Mouse (Mus musculus): ENCODE results near the gene Fntb.
"Not testable (repeated sequence)": the region's sequence is repeated elsewhere in the genome, so short reads cannot be mapped to it uniquely, and the experiment has no call there.

Fntb gene

DNA sequence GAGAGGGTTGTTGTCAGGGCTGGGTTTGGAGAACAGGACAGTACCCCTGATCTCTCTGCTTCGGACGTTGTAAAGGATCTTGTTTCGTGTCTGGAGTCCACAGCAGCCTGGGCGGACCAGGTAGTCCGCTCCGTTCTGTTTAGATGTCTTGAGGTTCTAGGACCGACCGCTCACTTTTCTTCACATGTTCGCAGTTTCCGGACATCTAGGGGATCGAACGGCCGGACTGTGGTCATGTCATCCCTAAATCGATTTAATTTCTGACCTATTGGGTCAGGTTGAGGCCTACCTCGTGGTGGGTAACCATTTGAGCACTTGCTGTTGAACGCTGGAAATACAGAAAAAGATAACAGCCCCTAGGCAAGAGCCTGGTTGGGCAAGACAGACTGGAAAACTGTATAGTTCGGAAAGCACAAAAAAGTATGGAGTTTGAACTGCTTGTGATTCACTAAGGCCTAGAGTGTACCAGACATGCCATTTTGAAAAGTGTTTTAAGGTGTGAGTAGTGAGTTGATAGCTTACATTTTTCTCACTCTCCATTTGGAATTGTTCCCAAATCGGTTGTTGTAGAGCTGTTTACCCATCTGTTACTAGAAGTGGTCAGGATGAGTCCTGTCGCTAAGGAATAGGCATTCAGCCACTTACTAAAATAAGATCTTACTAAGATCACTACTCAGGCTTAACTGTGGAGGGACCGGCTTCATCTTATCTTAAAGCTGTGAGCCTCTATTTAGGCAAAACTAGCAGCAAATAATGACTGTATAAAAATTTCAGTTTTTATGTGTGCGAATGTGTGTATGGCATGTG is 72.7 kb downstream of the Fntb start:
- peak; percentile 76 for DNase-seq

DNA sequence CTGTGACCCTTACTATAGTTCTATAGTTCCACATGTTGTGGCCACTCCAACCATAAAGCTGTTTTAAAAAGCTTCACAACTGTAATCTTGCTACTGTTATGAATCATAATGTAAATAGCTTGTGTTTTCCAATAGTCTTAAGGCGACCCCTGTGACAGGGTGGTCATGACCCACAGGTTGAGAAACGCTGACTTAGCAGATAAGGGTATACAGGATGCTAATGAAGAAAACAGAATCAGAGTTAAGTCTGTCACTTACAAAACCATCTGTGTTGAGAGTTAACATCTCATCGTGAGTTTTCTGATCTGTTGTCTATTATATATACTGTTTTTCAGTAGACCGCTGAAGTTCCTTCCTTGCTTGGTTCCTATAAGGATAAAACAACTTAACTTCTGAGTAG is 73.9 kb downstream of the Fntb start:
- DNase-seq, result no peak

DNA sequence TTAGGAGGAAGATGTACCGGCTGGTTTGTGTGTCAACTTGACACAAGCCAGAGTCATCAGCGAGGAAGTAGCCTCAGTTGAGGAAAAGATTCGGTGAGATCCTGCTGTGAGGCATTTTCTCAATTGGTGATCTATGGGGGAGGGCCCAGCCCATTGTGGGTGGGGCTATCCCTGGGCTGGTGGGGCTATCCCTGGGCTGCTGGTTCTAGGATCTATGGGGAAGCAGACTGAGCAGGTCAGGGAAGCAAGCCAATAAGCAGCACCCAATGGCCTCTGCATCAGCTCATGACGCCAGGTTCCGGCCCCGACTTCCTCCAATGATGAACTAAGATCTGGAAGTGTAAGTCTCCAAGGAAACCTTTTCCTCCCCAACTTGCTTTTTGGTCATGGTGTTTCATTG is 74.7 kb downstream of the Fntb start:
- no peak for DNase-seq

DNA sequence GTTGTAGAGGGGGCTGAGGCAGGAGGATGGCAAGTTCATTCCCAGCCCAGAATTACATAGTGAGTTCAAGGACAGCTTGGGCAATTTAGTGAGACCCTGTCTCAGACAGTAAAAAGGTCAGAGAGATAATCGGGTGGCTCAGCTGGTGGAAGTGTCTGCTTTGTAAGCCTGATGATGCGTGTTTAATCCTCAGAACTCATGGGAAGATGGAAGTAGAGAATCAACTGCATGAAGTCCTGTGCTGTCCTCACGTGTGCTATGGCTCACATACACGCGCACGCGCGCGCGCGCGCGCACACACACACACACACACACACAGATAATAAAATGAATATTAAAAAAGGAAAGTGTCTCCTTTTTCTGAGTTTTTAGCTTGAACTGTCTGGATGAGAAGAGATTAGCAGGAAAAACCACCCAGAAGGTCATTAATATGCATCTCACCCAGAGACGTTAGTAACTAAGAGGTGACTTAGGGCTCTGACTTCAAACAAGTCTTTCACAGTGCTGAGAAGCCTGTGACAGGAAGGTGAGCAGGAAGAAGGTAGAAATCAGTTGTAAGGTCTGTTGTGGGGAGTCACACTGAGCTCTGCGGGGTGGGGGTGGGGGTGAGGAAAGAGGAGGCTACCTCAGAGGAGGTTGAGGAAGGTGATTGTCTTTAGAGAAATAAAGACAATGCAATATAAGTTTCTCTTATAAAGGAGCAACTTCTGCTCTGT is 79.1 kb downstream of the Fntb start:
- no peak for DNase-seq

DNA sequence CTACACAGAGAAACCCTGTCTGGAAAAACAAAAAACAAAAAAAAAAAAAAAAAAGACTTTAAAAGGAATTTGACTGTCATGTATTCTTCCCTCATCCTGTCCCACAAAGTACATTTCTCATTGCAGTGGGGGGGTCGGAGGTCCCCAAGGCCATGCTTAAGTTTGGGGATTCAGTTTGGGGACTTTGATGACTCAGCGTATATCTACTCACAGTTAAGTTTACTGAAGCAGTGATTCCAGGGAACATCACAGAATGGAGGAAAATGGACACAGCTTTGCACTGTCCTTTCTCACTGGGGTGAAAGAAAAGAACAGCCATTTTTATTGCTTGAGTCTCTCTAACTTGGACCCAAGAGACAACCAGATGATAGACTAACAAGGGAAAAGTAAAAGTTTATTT is 87.0 kb downstream of the Fntb start:
- DNase-seq, result no peak

DNA sequence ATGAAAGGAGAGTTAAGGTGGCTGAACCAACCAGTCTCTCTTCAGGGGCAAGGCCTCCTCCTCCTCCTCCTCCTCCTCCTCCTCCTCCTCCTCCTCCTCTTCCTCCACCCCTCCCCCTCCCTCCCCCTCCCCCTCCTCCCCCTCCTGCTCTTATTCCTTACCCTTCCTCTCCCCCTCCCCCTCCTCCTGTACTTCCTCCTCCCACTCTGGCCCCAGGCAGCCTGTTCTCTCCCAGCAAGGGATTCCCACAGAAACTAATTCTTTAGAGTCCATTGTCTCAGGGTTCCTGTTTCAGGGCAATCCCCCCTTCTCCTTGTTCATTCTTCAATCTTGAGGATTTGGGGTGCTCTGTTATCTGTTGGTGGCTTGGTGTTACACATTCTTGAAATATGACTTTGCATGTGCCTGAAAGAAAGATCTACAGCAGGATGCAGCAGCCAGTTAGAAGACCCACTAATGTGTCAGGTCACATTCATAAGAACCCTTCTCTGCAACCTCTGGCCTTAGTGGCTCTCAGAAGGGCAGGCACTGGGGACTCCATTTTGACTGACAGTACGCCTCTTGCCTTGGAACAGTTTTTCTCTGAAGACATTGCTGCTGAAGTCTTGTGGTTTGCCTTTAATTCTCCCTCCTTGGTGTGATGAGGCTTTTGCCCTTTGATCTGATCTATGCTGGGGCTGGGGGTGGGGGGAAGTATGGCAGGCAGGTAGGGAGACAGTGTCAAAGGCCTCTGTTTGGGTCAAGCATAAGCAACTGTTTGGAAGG is 88.2 kb downstream of the Fntb start:
- no peak for DNase-seq

DNA sequence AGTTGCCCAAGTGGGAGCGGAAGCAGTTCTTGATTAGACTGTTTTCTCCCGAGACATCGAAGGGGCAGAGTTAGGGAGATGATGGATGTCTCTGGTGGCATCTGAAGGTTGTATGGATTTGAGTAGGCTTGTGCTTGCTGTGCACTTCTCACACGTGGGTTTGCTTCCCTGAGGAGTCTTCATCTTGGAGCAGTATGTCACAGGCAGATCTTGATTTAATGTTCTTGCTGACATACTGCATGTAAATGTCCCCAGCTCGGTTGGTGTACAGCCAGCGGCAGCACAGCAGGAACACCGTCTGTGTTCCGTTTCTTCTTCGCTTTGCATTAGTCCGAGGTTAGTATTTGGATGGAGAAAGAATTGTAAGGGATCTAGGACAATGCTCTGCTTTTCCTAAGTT is 91.7 kb downstream of the Fntb start:
- DNase-seq, result peak; percentile 76

DNA sequence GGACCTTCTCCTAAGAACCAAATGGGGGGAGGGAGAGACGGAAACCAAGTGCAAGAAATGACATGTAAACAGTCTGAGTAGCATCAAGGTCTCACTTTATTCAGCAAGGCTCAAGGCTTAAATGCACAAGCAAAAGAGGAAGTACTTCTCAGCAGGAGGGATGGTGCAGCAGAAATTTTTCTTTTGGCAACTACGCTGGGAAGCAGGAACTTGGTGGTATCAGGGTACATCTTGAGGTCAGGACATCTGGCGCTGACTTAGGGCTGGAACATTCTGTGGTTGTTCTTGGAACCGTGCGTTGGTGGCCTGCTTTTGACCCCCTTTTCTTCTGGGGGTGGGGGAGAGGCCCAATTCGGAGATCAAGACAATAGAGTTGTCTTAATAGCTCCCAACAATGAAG is 93.4 kb downstream of the Fntb start:
- not testable (repeated sequence) for DNase-seq

DNA sequence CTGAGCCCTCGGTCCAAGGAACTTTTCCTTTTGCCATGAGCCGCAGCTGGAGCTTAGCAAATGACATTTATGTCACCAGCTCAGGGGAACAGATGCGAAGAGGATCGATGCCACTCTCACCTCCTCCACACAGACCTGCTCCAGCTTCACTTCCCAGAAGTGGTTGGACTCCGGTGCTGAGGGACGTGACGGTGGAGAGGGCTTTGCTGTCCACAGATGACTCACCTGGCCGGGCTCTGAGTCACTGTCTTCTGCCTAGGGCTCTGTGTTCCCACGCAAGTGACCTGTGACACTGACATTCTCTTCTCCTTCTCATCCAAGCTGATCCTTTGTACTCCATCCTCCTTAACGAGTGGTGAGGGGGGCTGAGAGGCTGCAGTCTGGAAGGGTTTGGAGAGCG is 98.3 kb downstream of the Fntb start:
- no peak for DNase-seq

DNA sequence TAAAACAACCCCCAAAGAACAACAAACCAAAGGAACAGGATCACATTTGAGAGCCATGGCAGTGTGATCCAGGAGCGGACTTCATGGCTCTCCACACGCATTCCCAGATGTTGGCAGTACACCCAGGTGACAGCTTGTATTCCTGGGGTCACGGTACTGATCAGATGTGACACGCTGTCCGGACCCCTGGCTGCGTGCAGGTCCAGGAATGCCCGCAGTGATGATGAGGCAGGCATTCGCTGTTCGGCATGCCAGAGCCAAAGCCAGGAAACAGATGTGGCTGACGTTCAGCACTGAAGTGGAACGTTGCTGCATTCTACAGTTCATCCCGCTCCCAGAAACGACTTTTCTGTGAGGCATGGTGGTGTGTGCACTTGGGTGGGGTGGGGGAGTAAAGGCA is 99.9 kb downstream of the Fntb start:
- no peak for DNase-seq

DNA sequence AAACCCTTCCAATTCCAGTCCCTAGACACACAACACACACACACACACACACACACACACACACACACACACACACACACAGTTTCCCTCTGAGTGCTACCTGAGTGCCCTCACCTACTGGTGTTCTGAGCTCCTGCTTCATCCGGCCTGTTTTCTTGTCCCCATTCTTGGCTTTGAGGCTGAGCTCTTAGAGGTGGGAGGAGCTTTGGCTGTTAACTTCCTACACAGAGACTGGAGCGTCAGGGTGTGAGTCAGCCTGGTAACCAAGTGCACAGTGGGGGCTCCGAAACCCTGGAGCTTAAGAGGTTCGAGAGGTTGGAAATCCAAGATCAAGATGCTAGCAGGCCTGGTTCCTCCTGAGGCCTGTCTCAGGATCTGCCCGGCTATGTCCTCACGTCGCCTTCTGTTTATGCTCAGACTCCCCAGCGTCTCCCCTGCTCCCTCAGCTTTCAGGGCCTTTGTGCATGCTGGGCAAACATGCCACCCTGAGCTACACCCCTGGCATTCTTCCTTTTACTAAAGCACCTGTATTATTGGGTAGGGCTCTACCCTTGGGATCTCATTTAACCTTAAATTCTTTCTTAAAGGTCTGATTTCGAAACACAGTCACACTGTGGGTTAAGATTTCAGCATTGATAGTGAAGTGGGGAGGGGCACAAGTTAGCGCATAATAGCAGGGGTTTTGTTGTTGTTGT is 102.3 kb downstream of the Fntb start:
- peak; percentile 64 for DNase-seq

DNA sequence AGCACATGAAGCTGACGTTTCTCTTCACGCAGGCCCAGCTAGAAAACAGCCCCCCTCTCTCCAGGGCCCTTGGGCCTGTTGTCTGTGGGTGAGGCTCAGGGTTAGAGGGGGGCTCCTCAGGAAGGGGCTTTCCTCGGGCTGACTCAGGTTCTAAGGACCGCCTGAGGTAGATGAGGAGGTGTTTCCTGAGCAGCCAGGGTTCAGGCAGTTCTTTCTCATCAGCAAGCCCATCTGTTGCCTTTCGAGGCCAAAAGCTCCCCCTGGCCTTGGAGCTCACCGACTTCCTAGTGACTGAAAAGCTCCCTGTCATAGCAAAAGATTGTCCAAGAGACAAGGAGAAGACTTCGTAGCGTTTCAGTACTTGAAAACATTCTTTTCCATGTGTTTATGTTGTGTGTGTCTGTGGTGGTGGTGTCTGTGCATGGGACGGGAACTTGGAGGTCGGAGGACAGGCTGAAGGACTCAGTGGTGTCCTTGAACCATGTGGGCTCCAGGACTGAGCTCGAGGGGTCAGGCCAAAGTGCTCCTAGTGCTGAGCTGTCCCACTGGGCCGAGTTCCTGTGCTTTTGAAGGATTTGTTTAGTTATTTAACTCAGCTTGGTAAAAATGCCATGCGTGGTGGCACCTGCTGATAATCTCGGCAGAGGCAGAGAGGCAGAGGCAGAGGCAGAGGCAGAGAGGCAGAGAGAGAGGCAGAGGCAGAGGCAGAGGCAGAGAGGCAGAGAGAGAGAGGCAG is 103.2 kb downstream of the Fntb start:
- DNase-seq, result peak; percentile 79

DNA sequence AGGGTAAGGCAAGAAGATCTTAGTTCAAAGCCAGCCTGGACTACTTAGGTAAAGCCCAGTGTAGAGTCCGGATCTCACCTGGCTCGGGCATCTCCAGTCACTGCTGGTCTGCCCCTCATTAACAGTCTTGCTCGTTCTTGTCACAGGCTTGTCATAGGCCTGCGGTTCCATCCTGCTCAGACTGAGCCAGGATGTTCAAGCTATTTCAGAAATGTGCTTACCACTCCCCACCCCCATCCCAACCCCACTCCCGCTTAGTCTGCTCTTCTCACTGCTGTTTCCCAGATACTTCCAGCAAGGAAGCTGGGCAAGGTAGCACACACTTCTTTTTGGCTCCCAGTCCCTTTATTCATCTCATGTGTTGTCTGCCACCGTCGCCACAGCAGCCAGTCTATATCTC is 104.2 kb downstream of the Fntb start:
- no peak for DNase-seq

DNA sequence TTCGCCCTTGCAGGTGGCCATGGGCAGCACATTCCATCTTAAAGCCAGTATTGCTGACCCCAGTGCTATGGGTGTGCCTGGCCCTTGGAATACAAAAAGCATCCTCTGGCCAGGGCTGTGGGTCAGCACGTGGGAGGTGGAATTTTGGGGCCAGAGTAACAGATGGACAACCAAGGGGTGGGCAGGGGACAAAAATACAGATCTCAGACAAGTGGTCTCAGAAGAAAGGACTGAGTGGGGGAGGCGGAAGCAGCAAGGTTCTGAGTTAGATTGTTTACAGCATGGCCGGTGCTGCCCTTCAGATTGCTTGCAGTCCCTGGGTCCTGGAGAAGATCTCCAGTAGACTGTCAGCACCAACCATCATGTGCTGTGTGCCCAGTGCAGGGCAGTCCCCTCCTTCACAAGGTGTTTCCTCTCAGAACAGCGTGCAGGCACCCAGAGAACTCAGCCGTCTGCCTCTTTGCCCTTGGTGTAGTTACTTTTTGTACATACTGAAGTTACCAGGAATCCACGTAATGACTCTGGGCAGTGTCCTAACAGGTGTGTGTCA is 107.5 kb downstream of the Fntb start:
- DNase-seq, result no peak

DNA sequence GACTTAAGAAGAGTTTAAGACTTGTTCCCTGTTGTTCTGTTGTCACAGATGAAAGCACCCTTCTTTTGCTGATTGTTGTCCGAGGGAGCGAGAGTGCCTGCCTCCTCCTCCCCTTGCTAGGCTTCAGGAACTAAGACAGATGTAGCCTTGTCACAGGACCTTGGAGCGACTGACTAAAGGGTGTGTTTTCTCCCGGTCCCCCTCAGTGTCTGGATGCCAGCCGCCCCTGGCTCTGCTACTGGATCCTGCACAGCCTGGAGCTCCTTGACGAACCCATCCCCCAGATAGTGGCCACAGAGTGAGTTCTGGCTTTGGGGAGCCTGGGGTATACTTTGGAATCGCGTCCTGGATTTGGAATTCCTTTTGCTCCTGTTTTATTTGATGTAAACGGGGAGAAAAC is 109.4 kb downstream of the Fntb start:
- no peak for DNase-seq

DNA sequence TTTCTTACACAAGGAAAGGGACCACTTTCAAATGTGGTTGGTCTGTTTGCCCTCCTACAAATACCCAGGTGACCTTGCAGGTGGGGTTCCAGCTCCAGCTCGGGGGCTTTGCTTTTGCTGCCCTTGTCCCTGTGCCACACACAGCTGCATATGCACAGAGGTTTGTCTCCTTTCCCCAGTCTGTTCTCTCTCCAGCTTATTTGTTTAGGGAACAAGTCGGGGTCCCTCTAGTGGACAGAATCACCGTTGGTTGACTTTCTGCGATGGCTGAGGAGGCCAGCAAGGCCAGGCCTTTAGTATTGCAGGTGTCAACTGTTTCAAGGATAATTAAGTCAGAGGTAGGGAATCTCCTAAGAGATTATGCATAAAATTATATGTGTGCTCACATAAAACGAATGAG is 113.9 kb downstream of the Fntb start:
- peak; percentile 90 for DNase-seq

DNA sequence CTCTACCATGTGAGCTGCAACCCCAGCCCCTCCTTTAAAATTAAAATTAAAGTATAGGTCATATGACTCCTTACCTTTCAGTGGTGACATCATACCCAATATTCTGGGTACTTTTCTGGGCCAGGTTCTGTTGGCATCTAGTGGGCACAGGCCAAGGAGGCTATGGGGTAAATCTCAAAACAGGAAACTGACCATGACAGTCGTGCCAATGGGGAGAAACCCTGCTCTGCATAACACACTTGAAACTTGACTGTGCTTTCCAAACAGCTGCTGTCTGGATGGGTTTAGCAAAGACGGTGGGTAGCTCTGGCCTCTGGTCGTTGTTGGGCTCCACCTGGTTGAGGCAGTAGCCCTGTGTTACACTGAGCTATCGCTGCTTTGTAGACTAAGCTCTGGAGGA is 114.7 kb downstream of the Fntb start:
- no peak for DNase-seq

DNA sequence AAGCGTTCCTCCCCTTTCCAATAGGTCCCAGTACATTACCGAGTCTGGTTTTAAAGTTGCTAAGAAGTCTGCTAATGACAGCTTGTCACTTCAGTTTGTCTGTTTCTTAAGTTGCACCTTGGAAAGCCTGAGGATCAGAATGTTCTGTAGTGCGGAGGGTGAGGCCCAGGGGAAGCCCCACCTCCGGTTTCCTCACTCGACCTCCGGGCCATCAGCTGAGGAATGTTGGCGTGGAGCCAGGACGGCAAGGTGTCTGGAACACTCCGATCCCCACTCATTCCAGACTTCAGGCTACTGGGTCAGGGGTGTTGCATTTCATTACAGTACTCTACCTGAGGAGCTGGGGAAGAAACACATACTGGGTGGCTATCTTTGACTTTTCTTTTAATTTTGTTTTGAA is 118.4 kb downstream of the Fntb start:
- DNase-seq, result no peak

DNA sequence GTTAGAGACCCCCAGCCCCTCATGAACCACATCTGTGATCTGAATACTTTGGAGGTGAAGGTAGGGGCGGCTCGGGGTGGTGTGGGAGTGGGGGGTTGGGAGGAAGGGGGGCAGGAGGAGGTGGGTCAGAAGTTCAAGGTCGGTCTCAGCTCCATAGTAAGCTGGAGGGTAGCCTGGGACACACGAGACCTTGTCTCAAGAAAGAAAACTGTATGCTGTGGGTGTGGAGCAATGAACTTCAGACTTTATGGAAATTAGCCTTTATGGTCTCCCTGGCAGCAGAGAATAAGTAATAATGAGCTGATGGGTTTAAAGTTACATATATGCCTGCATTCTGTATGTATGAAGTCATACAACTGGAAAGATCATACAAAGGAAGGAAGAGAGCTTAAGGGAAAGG is 119.7 kb downstream of the Fntb start:
- no peak for DNase-seq

DNA sequence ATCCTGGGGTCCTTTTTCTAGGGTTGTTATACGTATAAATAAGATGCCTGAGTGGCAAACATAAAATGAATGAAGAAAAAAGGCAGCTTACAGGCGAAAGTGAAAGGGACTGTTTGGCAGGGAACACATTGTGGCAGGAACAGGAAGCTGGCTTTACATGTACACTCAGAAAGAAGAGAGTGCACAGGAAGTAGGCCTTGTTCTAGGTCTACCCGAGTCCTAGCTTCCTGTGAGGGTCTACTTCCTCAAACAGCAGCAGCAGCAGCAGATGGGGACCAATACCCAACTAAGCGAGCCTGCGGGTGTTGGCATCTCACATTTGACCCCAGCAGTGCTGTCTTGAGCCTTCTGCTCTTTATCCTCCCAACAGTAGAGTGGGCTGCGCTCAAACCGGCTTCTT is 121.4 kb downstream of the Fntb start:
- no peak for DNase-seq

DNA sequence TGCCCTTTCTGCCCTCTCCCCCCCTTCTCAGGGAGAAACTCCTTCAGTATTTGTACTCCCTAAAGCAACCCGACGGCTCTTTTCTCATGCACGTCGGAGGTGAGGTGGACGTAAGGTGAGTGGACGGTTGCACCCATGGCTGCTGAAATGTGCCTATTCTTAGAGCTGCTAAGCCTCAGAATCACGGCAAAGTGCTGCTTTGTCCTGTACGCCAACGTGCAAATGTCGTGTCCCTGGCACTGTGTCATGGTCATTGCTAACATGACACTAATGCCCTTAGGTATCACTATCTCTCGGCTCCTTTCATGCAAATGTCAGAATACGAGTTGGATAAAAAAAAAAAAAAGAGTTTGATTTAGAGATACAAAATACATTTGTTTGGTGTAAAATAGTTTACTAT is 122.6 kb downstream of the Fntb start:
- DNase-seq, result no peak

Measured in cerebellum, adult 9-10 months (tissue).